Mouse (Mus musculus) left cerebral cortex, postnatal 14 days (tissue): ENCODE data around the gene Adam10. TPM values are rescaled to one million over a fixed set of nuclear protein-coding genes. Genes with fewer than 3 reads are reported as not detected.
A peak's percentile ranks its signal among the peaks of the same experiment; 100 is the strongest.

Source experiments
- DNase-seq, 2 experiments: peaks; one replicate each; pipeline ENCODE4 v3.0.0; 2021 to 2022; ENCODE audit warnings: low spot score in 2 of 2, mixed read lengths in 1 of 2
- intact Hi-C: fragments of 180-260 bp; cut with DNase I; formaldehyde crosslinking; loops from one replicate; pipeline ENCODE4 v1.15.1; 2025
- total RNA-seq, 2 experiments: library from RNA; stranded (reverse); gene quantifications; 2 replicates each; pipeline ENCODE4 v1.2.3; 2021

Adam10 gene
- total RNA-seq, 2 experiments from 2014 or later: 77.5 to 83.3 TPM

DNA sequence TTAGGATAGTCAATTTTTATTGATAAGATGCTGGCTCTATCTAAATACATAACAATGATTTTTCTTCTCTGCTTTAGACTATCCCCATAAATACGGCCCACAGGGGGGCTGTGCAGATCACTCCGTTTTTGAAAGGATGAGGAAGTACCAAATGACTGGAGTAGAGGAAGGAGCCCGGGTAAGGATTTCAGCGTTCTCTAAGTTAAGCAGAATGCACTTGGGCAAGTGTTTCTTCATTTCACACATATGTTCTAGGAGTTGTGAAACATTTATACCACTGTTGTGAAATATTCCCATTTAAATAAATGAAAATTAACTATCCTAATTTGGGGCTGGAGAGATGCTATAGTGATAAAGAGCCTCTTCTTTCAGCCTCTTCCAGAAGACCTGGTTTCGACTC, 61.2 kb downstream of the Adam10 start:
- intact Hi-C loops: no loop called here
- no peak for DNase-seq

DNA sequence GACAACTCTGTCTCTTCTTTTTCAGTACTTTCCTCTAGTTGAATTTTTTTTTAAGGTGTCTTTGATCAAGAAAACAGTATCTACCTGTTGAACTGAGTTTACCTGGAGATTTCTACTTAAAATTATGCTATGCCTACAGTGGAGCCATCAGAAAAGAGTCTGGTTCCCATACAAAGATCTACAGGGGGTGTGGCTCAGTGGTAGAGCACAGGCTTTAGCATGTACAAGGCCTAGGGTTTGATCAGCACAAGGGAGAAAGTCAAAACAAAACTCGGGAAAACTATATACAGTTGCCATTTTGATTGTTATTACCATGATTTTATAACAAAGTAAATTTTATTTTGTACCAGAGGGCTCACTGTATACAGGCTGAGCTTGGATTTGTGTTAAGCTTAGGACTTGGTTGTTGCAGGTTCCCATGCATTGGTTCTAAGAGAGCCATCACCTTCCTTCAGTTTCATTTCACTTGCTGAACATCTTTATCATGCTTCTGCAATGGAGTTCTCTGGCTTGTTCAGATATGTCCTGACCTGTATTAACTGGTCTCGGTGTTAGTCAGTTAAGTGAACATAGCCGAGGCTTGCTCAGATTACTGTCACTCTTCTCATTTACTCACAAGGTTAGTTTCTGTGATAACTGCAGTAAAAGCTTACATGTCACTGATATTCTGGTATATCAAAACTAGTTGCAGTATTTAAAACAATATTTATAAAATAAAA, 72.9 kb downstream of the Adam10 start:
- intact Hi-C loops: no loop called here
- DNase-seq: no peak

DNA sequence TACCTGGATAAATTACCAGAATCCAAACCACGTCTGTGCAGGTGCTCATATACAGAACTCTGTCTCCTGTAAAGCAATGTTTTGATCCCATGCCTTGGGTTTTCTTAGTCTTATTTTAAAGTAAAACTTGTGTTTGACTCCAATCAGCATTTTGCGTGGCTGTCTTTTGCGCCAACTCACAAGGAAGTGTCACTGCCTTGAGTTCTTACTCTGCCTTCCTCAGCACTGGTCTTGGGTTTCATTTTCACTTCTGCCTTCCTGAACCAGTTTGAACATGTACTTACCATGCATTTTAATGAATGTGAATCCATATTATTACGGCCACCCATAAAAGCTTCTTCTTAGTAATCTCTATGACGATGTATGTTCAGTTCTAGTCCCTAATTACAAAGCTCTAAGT, 82.2 kb downstream of the Adam10 start:
- intact Hi-C loops: no loop called here
- no peak for DNase-seq

DNA sequence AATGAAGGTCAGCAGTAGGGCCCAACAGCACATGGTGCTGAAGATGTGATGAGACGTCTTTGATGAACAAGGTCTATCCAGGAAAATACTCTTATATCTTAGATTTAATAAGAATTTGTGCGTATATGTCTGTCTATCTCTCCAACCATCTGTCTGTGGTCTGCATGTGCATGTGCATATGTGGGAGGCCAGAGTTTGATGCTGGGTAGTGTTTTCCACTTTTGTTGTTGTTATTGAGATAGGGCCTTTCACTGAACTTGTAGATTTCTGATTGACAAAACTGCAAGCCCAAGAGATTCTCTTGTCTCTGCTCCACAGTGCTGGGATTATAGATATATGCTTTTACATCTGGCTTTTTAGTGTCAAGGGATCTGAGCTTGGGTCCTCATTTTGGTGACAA, 96.7 kb downstream of the Adam10 start:
- intact Hi-C loops: no loop called here
- no peak for DNase-seq

DNA sequence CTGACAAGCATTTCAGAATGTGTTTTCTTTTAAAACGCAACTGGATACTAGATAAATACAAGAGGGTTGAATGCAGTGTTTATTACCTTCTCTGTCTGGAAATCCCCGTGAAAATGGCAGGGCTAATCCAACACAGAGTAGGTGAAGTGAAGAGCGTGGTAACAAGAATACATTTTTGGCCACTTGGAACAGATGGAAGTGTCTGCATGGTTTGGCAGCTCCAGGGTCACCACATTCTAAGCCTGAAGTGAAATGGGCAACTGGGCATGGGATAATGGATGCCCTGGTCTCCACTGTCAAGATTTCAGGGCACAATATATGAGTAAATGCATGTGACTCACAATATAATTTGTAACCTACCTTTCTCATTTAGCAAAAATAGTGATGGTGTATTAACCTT, 103.4 kb downstream of the Adam10 start:
- no peak for DNase-seq

DNA sequence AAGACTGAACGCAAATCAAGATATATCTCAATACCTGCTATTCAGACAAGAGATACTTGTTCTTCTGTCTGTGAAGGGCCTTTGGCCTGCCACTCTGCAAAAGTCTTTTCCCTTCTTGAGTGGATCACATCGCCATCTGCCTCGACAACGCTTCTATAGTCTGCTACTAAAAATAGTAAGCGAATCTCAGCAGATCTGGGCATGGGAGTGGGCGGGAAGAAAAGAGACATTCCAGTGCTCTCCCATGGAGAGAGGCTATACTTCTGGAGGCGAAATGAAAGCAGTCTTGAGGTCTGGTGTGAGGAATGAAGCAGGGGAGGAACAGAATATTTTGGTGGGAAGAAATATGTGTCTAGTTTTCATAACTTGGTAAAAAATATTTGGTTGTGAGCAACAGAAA, 109.9 kb downstream of the Adam10 start:
- peak; percentile 48 to 61 for DNase-seq
- intact Hi-C loops: no loop called here

More for the DNA sequence above, 103.4 kb downstream of the Adam10 start:
- intact Hi-C loops: no loop called here

DNA sequence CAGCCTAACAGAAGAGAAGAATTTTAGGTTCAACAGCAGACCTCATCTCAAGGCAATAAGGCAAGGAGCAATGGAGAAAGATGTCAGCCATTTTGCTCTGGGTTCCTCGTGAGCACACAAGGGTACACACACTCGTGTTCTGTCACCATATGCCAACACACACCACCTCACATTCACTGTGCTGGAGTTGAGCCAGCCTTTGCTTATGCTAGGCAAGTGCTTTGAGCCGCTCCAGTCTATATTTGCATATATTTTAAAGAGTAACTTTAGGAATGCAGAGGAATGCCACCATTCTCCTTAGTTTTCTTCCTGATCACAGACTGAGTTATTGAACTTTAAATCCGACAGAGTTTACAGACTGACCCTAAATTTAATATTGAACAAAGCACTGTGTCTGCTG, 111.8 kb downstream of the Adam10 start:
- intact Hi-C loops: loop anchor here (10.0 kb wide), 1 partner anchor 284 kb away; no protein-coding TSS in a partner anchor
- DNase-seq: peak in 1 of 2 experiments; percentile 20

DNA sequence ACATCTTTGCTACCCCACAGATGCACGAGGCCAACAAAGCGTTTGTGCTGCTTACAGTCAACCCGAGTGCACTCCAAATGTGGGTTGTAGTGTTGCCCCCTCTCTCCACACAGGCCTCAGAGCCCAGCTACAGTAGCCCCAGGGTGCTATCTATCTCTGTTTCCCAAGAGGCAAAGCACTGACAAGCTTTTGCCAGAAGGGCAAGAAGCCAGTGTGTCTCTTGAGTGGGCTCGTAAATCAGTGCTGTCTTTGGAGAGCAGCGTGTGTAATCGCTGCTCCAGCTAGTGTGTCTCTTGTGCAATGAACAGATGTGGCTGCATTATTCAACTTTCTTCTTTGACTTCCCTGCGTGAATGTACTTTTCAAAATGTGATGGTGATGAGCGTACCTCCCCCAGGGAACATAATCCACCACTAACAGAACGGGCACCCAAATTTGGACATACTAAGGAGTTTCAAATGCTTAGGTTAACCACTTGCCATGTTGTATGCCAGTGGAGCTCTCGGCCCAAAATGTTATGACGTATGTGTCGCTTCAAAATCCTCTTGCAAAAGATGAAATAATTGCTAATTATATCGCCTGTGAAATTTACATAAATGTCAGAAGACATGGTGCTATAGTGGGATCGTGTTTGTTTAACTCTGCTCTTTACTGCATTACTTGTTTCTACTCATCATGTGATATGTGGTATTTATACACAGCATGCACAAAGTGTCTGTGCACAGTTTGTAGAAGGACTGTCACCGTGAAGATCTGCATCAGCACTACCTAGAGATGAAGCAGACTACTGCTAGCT, 116.0 kb downstream of the Adam10 start:
- DNase-seq: peak in 1 of 2 experiments; percentile 70
- intact Hi-C loops: loop anchor here (10.0 kb wide), 1 partner anchor 280 kb away; no protein-coding TSS in a partner anchor

DNA sequence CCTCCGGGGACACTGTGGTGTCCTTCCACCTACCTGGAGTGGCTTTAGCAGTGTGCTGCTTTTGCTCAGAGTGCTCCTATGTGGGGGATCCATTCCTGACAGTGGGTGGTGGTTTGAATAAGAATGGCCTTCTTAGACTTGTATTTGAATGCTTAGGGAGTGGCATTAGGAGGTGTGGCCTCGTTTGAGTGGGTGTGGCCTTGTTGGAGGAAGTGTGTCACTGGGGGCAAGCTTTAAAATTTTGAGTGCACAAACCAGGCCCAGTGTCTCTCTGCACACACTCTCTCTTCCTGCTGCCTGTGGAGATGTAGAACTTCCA, 116.6 kb downstream of the Adam10 start:
- no peak for DNase-seq
- intact Hi-C loops: loop anchor here (10.0 kb wide), 1 partner anchor 279 kb away; no protein-coding TSS in a partner anchor

DNA sequence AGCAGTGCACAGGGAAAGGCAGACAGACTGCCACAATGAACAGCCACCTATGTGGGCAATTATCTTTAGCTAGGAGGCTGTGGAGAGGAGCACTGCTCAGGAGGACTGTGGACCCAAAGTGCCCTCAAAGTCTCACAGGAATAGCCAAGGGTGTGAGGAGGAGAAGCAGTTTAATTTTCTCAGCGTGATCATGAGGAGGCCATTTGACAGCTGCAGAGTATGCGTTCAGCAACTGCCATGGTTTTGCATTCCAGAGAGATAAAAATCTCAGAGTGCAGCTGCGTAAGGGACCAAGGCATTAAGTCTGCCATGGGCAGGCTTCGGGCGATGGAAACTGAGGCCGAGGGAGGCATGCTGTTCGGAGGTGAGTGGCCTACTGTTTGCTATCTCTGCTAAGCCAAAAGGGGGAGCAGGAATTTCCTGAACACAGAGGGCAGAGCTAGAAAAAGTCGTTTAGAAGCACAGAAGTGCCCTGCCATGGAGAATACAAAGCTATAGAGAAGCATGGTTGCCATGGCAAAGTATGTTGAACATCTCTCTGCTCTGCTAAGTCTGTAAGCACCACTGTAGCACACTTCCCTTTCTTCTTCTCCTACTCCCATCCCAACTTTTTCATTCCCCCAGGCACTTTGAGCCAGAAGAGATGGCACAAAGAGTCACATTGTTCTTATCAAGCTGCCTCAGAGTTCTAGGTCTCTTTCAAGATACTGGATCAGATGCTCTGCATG, 122.0 kb downstream of the Adam10 start:
- no peak for DNase-seq
- intact Hi-C loops: no loop called here

DNA sequence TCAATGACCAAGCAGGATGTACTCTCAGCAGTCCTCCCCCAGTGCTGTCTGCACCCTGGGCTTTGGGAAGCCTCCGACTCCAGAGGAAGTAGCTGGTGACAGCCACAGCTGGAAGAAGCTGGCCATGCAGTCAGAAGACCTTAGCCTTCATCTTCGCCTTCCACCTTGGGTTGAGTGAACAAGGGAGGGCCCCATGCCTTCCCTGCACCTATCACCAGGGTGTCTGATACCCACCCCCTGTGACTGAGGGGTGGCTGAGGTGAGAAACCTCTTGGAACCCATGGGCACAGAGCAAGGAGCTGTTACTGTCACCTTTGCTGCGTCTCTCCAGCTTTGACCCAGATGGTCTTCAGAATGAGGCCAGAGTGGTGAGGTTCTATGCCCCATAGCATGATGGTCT, 123.0 kb downstream of the Adam10 start:
- no peak for DNase-seq
- intact Hi-C loops: no loop called here

DNA sequence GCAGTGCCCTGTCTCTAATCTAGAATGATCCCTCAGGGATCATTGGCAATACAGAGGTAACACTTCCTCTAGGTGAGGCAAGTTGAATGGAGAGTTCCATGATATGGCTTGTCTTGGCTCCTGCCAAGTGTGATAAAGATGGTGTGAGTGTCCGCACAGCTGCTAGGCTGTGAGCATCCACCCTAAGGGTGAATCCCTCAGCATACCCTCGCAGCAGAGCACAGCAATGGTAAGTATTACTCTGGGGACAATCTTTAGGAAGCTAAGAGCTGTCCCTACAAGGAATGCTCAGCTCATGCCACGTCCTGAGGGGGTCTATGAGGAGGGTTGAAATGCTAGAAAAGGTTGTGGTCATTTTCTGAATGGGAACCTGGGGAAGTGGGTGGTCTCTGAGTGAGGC, 124.0 kb downstream of the Adam10 start:
- DNase-seq: no peak

DNA sequence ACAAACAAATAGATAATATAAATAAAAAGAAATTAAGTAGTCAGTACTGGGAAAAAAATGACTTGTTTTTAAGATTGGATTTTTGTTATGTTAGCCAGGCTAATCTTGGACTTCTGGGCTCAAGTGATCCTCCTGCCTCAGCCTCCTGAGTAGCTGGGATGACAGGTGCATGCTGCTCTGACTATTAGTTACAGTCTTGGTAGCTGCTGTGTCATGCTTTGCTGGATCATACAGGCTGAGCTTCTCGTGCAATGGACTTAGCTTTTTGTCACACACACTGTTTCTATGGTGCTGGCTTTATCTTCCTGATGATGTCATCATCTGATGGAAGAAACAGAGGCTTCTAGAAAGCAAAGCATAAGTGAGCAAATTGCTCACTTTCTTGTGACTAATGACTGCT, 127.3 kb downstream of the Adam10 start:
- intact Hi-C loops: no loop called here
- no peak for DNase-seq

More for the DNA sequence above, 124.0 kb downstream of the Adam10 start:
- intact Hi-C loops: no loop called here

DNA sequence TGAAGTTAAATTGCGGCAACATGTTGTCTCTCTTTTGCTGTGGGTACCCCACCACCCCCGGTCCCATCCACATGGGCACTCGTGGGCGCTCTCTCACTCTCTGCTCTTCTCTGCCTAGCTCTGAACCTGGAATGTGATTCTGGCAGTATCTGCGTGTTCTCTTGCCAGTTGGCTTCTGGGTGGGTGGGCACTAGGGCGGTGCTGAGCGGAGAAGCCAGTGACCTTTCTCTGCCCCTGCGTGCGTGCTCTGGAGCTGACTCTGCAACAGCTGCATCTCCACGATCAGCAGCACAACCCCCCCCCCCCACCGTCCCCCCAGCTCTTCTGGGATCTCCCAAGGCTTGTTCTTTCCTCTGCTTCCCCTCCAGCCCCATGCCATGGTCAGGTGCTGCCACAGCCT, 128.9 kb downstream of the Adam10 start:
- DNase-seq: no peak
- intact Hi-C loops: no loop called here

DNA sequence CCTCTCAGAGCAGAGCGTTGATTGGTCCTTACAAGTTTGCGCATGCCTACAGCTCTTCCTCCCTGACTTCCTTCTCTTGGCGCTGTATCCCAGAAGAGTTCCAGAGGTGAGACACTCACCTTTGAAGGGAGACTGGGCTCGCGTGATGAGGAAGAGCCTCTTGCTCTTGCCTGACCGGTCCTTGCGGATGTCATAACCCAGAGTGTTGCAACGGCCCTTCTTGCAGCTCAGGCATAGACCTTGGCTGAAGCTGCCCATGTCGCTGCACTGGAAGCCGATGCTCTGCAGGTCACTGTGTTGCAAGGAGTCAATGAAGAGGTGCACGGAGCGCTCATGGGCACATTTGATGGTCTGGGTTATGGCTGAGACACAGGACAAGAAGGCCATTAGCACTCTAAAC, 133.8 kb downstream of the Adam10 start:
- intact Hi-C loops: no loop called here
- DNase-seq: no peak

DNA sequence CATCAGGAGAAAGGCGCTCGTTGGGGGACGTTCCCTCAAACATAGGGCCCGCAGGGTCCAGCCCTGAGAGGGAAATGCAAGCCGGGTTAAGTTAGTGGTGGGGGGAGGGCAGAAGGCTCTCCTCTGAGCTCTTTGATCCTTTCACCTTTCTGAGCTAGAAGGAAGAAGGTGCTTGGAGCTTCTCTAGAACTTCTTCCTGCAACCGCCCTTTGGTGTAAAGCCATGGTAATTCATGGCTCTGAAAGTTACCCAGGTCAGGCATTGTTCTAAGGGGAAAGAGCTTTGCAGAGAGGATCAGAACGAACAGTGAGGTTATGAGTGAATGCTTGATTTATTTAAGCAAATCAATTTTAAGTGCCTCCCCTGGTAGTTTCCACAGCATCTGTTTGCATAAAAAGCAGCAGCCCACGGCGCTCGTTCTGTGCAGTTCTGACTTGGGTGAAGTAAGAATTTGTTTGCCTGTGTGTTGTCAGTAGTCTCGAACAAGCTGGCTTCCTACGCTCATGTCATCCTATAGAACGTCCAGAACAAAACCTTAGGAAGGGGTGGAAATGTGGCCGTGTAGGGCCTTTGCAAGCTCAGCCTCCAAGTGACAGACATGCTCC, 138.0 kb downstream of the Adam10 start:
- peak; percentile 52 to 78 for DNase-seq
- intact Hi-C loops: no loop called here

DNA sequence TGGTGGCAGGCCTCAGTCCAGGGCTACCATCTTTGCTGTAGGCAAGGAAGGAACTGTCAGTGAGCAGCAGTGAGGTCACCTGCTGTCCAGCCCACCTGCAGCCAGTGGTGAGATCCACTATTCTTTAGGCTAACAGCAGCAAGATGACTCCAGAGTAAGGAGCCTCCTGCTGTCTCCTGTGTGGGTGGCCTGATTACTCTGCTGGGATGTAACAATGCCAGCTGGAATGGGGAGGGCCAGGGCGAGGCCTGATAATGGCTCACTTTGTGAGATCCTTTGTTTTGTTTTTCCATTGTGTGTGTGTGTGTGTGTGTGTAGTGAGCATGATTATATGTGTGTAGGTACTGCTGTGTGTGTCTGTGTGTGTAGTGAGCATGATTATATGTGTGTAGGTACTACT, 138.6 kb downstream of the Adam10 start:
- intact Hi-C loops: no loop called here
- no peak for DNase-seq

DNA sequence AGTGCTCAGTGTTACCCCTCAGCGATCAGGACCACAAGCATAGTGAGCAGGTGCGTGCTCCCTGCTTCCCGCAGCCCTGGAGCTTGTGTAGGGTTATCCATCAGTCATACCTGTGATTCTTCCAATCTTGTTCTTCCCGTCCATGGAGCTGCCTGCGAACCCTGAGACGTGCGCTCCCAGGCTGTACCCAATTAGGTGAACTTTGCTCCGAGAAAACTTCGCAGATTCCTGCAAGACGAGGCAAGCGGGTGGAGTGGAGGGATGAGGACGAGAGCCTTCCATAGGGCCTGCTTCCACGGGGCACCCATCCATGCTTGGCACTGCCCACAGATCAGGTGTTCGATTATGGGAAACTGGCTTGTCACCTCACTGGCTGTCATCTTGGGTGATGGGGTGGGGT, 139.9 kb downstream of the Adam10 start:
- intact Hi-C loops: no loop called here

DNA sequence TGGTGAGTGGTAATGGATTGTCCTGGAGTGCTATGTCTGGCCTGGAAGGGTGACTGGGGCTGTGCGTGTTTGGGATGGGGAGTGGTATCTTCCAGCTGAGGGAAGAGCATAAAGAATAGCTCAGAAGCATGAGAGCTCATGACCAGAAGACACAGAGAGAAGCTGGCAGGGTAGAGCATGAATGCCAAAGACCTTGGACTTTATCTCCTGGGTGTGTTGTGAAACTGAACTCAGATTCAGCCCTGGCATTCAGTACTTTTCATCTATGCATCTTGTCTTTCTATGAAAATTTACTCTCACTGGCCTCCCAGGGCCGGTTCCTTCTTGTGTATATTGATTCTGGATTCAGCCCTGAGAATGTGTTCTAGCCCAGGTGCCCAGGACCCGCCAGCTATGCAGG, 145.3 kb downstream of the Adam10 start:
- intact Hi-C loops: no loop called here
- no peak for DNase-seq

More for the DNA sequence above, 139.9 kb downstream of the Adam10 start:
- no peak for DNase-seq

DNA sequence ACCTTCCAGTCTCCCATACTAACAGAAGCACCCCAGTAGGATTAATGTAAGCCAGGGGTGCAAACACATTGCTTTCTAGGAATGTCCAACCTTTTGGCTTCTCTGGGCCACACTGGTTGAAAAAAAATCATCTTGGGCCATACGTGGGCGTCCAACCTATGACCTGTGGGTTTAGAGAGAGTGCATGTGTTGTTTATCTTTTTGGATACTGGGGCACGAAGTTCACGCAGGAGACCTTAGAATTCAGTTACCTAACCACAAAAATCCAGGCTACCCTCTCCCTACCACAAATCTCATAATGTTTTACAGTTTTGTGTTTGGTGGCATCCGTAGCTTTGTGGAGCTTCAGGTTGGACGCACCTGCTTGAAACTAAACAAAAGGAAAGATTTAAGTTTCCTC, 149.1 kb downstream of the Adam10 start:
- intact Hi-C loops: no loop called here

More for the DNA sequence above, 149.1 kb downstream of the Adam10 start:
- DNase-seq: no peak
